Mouse (Mus musculus) lung, postnatal 0 days (tissue): ENCODE results near the gene Icam2. TPM values are rescaled to one million over a fixed set of nuclear protein-coding genes. Genes with fewer than 3 reads are reported as not detected.

Experiments used
- ATAC-seq: fragments of 200-750 bp; cut with Nextera tagmentation; 2 replicates; pipeline ENCODE4 v1.8.0; 2017; ENCODE audit warnings: moderate library complexity
- DNase-seq: peaks from one replicate; pipeline ENCODE4 v3.0.0-alpha.2; 2016; ENCODE audit warnings: low spot score
- H3K27ac ChIP-seq: fragments of 300-500 bp; sonication (generic); 2 replicates; pipeline ENCODE4 v1.5.1; 2014; ENCODE audit warnings: antibody characterized with exemption, mild to moderate bottlenecking, low read length, mixed read lengths
- H3K27me3 ChIP-seq: fragments of 300-500 bp; sonication (generic); replicated peaks from 2 replicates; pipeline ENCODE4 v1.6.1; 2014; ENCODE audit warnings: low read length, mixed read lengths; ENCODE audit not compliant: insufficient read depth
- H3K36me3 ChIP-seq: fragments of 300-500 bp; sonication (generic); 2 replicates; pipeline ENCODE4 v1.6.1; 2014; ENCODE audit warnings: low read length, mixed read lengths; ENCODE audit not compliant: insufficient read depth
- H3K4me1 ChIP-seq: fragments of 300-500 bp; sonication (generic); 2 replicates; pipeline ENCODE4 v1.6.1; 2014; ENCODE audit warnings: antibody characterized with exemption, low read depth, low read length, mixed read lengths; ENCODE audit not compliant: insufficient read depth
- H3K4me2 ChIP-seq: fragments of 300-500 bp; sonication (generic); replicated peaks from 2 replicates; pipeline ENCODE4 v1.6.1; 2014; ENCODE audit warnings: low read depth, mild to moderate bottlenecking, low read length, moderate library complexity, mixed read lengths
- H3K4me3 ChIP-seq: fragments of 300-500 bp; sonication (generic); 2 replicates; pipeline ENCODE4 v1.5.1; 2014; ENCODE audit warnings: low read depth, low read length
- H3K9ac ChIP-seq: fragments of 300-500 bp; sonication (generic); replicated peaks from 2 replicates; pipeline ENCODE4 v1.6.1; 2014; ENCODE audit warnings: low read depth, mild to moderate bottlenecking
- H3K9me3 ChIP-seq: fragments of 300-500 bp; sonication (generic); 2 replicates; pipeline ENCODE4 v1.6.1; 2016; ENCODE audit warnings: low read length, mixed read lengths
- CTCF ChIP-seq: IDR thresholded peaks from 2 replicates; pipeline ENCODE4 v1.5.1; 2016; ENCODE audit warnings: antibody characterized with exemption, mild to moderate bottlenecking
- EP300 ChIP-seq: IDR thresholded peaks from 2 replicates; pipeline ENCODE4 v1.6.1; 2016; ENCODE audit warnings: antibody characterized with exemption, mild to moderate bottlenecking, control low read depth
- WGBS: fragments of 180-500 bp; shearing (Covaris S2); extraction: QIAGEN DNeasy Blood & Tissue Kit; methylation state at CpG from one replicate; pipeline ENCODE4 v1.1.7; 2014; 5-methylcytosine and 5-hydroxymethylcytosine counted together
- polyA plus RNA-seq: library from polyadenylated mRNA; unstranded; fragments of >200 nt; fragmentation: Nextera tagmentation; extraction: Ambion mirVana; gene quantifications from 2 replicates; pipeline ENCODE4 v1.2.1, GENCODE M21; 2015

The Icam2 gene
- polyA plus RNA-seq = 284 and 329 TPM in 2 replicates

GRCm38 (mm10) chr11:106387791-106388216 is at the start of gene Icam2:
Icam2 (minus strand) TSS chr11:106388075.
- 58% methylated on average over 6 of the region's 6 CpGs for WGBS
- no peak within 1 kb of the TSS for H3K4me2 ChIP-seq
- 0 out of 2 replicates have a peak, but pooled peaks have one; percentile 18 for ATAC-seq
- no peak within 1 kb of the TSS for H3K4me3 ChIP-seq
- H3K4me1 ChIP-seq = no peaks in the 10 kb centered on the region
- no peaks in the 10 kb centered on the region for H3K9me3 ChIP-seq
- no peak within 1 kb of the TSS for H3K9ac ChIP-seq
- H3K27me3 ChIP-seq = no peaks in the 10 kb centered on the region
- peak; percentile 53 for DNase-seq
- no peak for TF ChIP-seq CTCF
- peak; percentile 71 for TF ChIP-seq EP300
- no peaks in the 10 kb centered on the region for H3K36me3 ChIP-seq
- peak within 1 kb of the TSS; percentile 54 for H3K27ac ChIP-seq

GRCm38 (mm10) chr11:106437543-106437942 is 49.7 kb upstream of the Icam2 start:
- Histone ChIP-seq H3K9me3 (no peaks in the 10 kb centered on the region), H3K36me3 (peaks cover 8% of the 10 kb centered on the region; the same call in 1 of the 2 replicates), H3K4me1 (no peaks in the 10 kb centered on the region), H3K4me2 (no peak overlapping the region), H3K9ac (no peak overlapping the region), H3K4me3 (no peak overlapping the region), H3K27ac (no peak overlapping the region), H3K27me3 (no peaks in the 10 kb centered on the region)
- 79% methylated on average over 2 of the region's 2 CpGs for WGBS
- TF ChIP-seq EP300 (no peak), CTCF (peak; percentile 19; the same call in 1 of the 2 replicates)
- ATAC-seq (no peak), DNase-seq (no peak)

GRCm38 (mm10) chr11:106437039-106437438 is 49.2 kb upstream of the Icam2 start:
- H3K9ac ChIP-seq = no peak overlapping the region
- WGBS = 67% methylated on average over 5 of the region's 5 CpGs
- ATAC-seq (no peak), DNase-seq (no peak)
- TF ChIP-seq CTCF (no peak), EP300 (no peak)
- H3K27me3 ChIP-seq = no peaks in the 10 kb centered on the region
- H3K27ac ChIP-seq = no peak overlapping the region
- peaks cover 12% of the 10 kb centered on the region; the same call in 1 of the 2 replicates for H3K36me3 ChIP-seq
- H3K4me2 ChIP-seq = no peak overlapping the region
- H3K4me3 ChIP-seq = no peak overlapping the region
- H3K4me1 ChIP-seq = no peaks in the 10 kb centered on the region
- no peaks in the 10 kb centered on the region for H3K9me3 ChIP-seq

- H3K9ac ChIP-seq = no peak overlapping the region
- TF ChIP-seq CTCF (no peak), EP300 (peak; percentile 50)
- H3K36me3 ChIP-seq = peaks cover 7% of the 10 kb centered on the region; the same call in 1 of the 2 replicates
- H3K4me1 ChIP-seq = no peaks in the 10 kb centered on the region
- 81% methylated on average over 5 of the region's 5 CpGs for WGBS
- peak; percentile 16 for DNase-seq
- no peak overlapping the region for H3K27ac ChIP-seq
- H3K4me3 ChIP-seq = no peak overlapping the region
- H3K4me2 ChIP-seq = no peak overlapping the region
- H3K9me3 ChIP-seq = no peaks in the 10 kb centered on the region
- no peak for ATAC-seq
- no peaks in the 10 kb centered on the region for H3K27me3 ChIP-seq
Measured at GRCm38 (mm10) chr11:106430392-106430791, 42.5 kb upstream of the Icam2 start.

GRCm38 (mm10) chr11:106429689-106430088 is 41.8 kb upstream of the Icam2 start:
- Histone ChIP-seq H3K36me3 (peaks cover 9% of the 10 kb centered on the region), H3K4me2 (no peak overlapping the region), H3K4me1 (no peaks in the 10 kb centered on the region), H3K27ac (no peak overlapping the region), H3K9me3 (no peaks in the 10 kb centered on the region), H3K27me3 (no peaks in the 10 kb centered on the region), H3K9ac (no peak overlapping the region), H3K4me3 (no peak overlapping the region)
- TF ChIP-seq CTCF (no peak), EP300 (no peak)
- 71% methylated on average over 4 of the region's 4 CpGs for WGBS
- DNase-seq (no peak), ATAC-seq (no peak)

GRCm38 (mm10) chr11:106428556-106428955 is 40.7 kb upstream of the Icam2 start:
- 73% methylated on average over 2 of the region's 2 CpGs for WGBS
- no peak for ATAC-seq
- TF ChIP-seq EP300 (no peak), CTCF (no peak)
- DNase-seq = no peak
- no peak overlapping the region for H3K4me3 ChIP-seq
- H3K27me3 ChIP-seq = no peaks in the 10 kb centered on the region
- H3K4me2 ChIP-seq = no peak overlapping the region
- no peak overlapping the region for H3K9ac ChIP-seq
- no peaks in the 10 kb centered on the region for H3K4me1 ChIP-seq
- no peaks in the 10 kb centered on the region for H3K9me3 ChIP-seq
- H3K36me3 ChIP-seq = peaks cover 9% of the 10 kb centered on the region
- H3K27ac ChIP-seq = no peak overlapping the region

DNA sequence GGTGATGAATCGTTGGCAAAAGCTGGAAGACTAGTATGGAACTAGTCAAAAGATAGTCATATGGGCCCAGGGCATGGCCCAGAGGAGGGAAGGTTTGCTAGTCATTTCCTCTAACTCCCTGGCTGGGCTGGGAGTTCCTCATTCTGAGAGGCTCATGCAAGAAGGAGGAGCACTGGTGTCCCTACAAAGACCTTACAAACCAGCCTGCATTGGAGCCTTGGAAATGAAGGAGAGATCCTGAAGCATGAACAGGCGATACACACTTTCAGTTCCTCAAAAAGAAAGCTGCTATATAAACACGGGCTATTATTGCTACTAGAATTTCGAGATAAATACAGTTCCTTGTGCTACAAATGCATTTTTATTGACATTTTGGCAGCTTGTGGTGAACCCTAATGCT is 40.2 kb upstream of the Icam2 start:
- H3K9ac ChIP-seq = no peak overlapping the region
- H3K27ac ChIP-seq = no peak overlapping the region
- H3K4me3 ChIP-seq = no peak overlapping the region
- no peak for ATAC-seq
- WGBS = 80% methylated on average over 4 of the region's 4 CpGs
- DNase-seq = no peak
- no peaks in the 10 kb centered on the region for H3K4me1 ChIP-seq
- TF ChIP-seq CTCF = no peak
- no peak for TF ChIP-seq EP300
- no peak overlapping the region for H3K4me2 ChIP-seq
- H3K9me3 ChIP-seq = no peaks in the 10 kb centered on the region
- H3K27me3 ChIP-seq = no peaks in the 10 kb centered on the region
- H3K36me3 ChIP-seq = peaks cover 9% of the 10 kb centered on the region
